Mouse (Mus musculus) lung, embryonic 15.5 days (tissue): ENCODE results near the gene Gprc5d. TPM values are rescaled to one million over a fixed set of nuclear protein-coding genes. Genes with fewer than 3 reads are reported as not detected.

ENCODE experiments used
- ATAC-seq: fragments of 200-750 bp; cut with Nextera tagmentation; 2 replicates; pipeline ENCODE4 v1.8.0; 2017; ENCODE audit warnings: moderate number of reproducible peaks, borderline replicate concordance; ENCODE audit not compliant: low FRiP score, low TSS enrichment; ENCODE audit errors: extremely low read depth
- H3K27ac ChIP-seq: fragments of 300-500 bp; sonication (generic); 2 replicates; pipeline ENCODE4 v1.5.1; 2015; ENCODE audit warnings: moderate library complexity, mild to moderate bottlenecking, inconsistent platforms
- H3K27me3 ChIP-seq: fragments of 300-500 bp; sonication (generic); 2 replicates; pipeline ENCODE4 v1.6.1; 2015; ENCODE audit warnings: inconsistent platforms
- H3K36me3 ChIP-seq: fragments of 300-500 bp; sonication (generic); 2 replicates; pipeline ENCODE4 v1.6.1; 2015; ENCODE audit warnings: inconsistent platforms
- H3K4me1 ChIP-seq: fragments of 300-500 bp; sonication (generic); 2 replicates; pipeline ENCODE4 v1.6.1; 2015; ENCODE audit warnings: inconsistent platforms
- H3K4me2 ChIP-seq: fragments of 300-500 bp; sonication (generic); 2 replicates; pipeline ENCODE4 v1.6.1; 2015; ENCODE audit warnings: inconsistent platforms, mild to moderate bottlenecking, moderate library complexity
- H3K4me3 ChIP-seq: fragments of 300-500 bp; sonication (generic); 2 replicates; pipeline ENCODE4 v1.5.1; 2015; ENCODE audit warnings: mild to moderate bottlenecking, inconsistent platforms
- H3K9ac ChIP-seq: fragments of 300-500 bp; sonication (generic); 2 replicates; pipeline ENCODE4 v1.6.1; 2015; ENCODE audit warnings: inconsistent platforms
- H3K9me3 ChIP-seq: fragments of 300-500 bp; sonication (generic); 2 replicates; pipeline ENCODE4 v1.6.1; 2016; ENCODE audit warnings: inconsistent platforms
- WGBS: fragments of 180-500 bp; shearing (Covaris S2); methylation state at CpG from one replicate; pipeline ENCODE4 v1.1.7; 2015; 5-methylcytosine and 5-hydroxymethylcytosine counted together
- polyA plus RNA-seq: library from polyadenylated mRNA; unstranded; fragments of >200 nt; fragmentation: Nextera tagmentation; extraction: Ambion mirVana; gene quantifications from 2 replicates; pipeline ENCODE4 v1.2.1, GENCODE M21; 2015

The Gprc5d gene
- not detected in 2 replicates for polyA plus RNA-seq

DNA sequence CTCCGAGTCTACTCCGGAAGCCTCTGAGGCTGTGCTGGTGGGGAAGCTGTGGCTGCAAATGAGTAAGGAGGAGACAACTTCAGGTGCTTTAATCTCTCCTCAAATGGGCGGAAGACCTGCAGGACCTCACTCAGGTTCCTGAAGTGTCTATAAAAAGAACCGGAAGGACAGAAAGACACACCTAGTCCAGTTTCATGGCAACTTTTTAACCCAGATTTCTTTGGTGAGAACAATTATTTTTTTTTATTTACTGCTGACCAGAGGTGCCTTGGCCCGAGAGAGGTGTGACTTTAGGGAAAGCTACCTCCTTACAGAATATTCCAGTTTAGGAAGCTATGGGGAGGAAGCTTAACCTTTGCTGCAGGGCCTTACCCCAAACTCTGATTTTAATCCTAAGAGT, at the start of gene Gprc5d:
Gprc5d (minus strand) TSS at position 101 of the 400 bp plus-strand sequence.
- Histone ChIP-seq H3K9me3 (no peaks in the 10 kb centered on the region), H3K9ac (no peak within 1 kb of the TSS), H3K27me3 (no peaks in the 10 kb centered on the region), H3K27ac (no peak within 1 kb of the TSS), H3K4me1 (no peaks in the 10 kb centered on the region), H3K36me3 (no peaks in the 10 kb centered on the region), H3K4me3 (no peak within 1 kb of the TSS), H3K4me2 (no peak within 1 kb of the TSS)
- ATAC-seq: no peak
- WGBS: 91% methylated on average over 5 of the region's 5 CpGs

DNA sequence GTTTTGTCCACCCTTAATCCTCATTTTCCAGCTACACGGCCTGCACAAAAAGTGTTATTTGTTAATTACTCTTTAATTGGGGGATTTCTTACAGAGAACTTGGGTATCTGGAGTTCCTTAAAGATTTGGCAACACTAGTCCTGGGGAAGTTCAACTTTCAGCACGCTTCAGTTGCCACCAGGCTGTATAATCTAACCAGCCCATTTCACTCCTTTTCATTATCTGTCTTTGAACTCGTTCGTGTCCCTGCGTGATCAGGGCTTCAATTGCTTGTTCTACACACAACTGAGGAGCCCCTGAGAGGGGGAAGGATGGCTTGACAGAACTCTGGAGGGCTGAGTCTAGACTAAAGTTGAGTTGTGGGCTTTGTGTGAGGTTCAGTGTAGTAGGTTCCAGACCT, 48.6 kb upstream of the Gprc5d start:
- WGBS: 58% methylated on average over 5 of the region's 5 CpGs
- H3K4me1 ChIP-seq: peaks cover 10% of the 10 kb centered on the region; the same call in 1 of the 2 replicates

DNA sequence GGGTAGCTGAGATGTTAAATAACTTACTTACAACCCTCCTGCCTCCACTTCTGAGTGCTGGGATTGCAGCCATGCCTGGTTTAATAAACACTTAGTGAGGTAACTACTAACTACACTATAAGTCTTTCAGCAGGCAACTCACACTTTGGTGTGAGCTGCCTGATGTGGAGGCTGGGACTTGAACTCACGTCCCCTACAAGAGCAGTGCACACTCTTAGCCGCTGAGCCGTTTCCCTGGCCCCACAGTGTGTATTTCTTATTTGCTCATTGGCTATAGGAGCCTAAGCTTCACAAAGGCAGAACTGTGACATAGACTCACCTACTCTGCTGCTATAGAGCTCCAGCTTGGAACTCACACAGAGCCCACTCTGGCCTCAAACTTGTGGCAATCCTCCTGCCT, 48.2 kb upstream of the Gprc5d start:
- no peak overlapping the region for H3K4me3 ChIP-seq
- no peak for ATAC-seq
- no peaks in the 10 kb centered on the region for H3K9me3 ChIP-seq
- H3K4me1 ChIP-seq: peaks cover 10% of the 10 kb centered on the region; the same call in 1 of the 2 replicates
- H3K27ac ChIP-seq: no peak overlapping the region
- H3K9ac ChIP-seq: no peak overlapping the region
- no peak overlapping the region for H3K4me2 ChIP-seq
- H3K27me3 ChIP-seq: no peaks in the 10 kb centered on the region
- WGBS: 86% methylated on average over 3 of the region's 3 CpGs
- no peaks in the 10 kb centered on the region for H3K36me3 ChIP-seq

More for the DNA sequence above, 48.6 kb upstream of the Gprc5d start:
- no peak for ATAC-seq
- Histone ChIP-seq H3K4me2 (peak overlapping the region; percentile 89; the same call in 1 of the 2 replicates), H3K9ac (no peak overlapping the region), H3K4me3 (no peak overlapping the region), H3K27me3 (no peaks in the 10 kb centered on the region), H3K27ac (no peak overlapping the region), H3K36me3 (no peaks in the 10 kb centered on the region), H3K9me3 (no peaks in the 10 kb centered on the region)

DNA sequence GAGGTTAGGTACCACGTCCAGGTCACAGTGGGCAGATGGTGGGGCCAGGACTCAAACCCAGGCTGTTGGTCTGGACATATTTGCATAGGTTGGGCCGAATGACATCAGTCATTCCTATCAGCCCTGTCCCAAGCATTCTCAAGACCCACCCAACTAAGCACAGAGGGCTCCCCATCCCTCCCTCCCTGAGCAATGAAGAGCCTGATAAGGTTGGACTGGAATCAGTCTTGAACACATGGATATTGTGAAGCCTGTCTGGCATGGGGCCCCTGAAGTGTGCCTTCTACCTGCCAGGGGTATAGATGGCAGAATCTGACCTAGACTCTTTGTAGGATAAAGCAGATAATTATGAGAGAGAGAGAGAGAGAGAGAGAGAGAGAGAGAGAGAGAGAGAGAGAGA, 47.6 kb upstream of the Gprc5d start:
- Histone ChIP-seq H3K27ac (no peak overlapping the region), H3K9ac (no peak overlapping the region), H3K27me3 (no peaks in the 10 kb centered on the region), H3K4me1 (peaks cover 10% of the 10 kb centered on the region; the same call in 1 of the 2 replicates), H3K4me3 (no peak overlapping the region), H3K4me2 (no peak overlapping the region), H3K9me3 (no peaks in the 10 kb centered on the region), H3K36me3 (no peaks in the 10 kb centered on the region)
- no peak for ATAC-seq
- WGBS: 64% methylated on average over 2 of the region's 2 CpGs

DNA sequence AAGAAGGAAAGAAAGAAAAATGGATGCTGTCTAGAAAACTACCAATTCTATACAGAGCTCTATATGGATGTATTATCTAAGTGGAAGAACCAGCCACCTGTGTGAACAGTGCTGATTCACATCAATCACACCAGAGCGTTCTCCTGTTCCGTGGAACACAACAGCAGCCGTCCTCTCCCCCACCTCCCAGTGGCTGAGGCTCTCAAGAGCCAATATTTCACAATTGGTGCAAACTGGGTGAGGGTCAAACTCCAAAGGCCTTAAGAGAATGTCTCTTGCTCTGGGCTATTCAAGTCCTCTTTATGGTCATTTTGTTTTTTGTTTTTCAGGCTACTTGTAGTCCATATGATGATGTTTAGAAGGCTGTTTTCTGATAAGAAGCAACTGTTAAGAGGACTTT, 47.1 kb upstream of the Gprc5d start:
- H3K4me1 ChIP-seq: peaks cover 10% of the 10 kb centered on the region; the same call in 1 of the 2 replicates
- no peaks in the 10 kb centered on the region for H3K27me3 ChIP-seq
- no peak overlapping the region for H3K27ac ChIP-seq
- 63% methylated on average over 3 of the region's 3 CpGs for WGBS
- H3K4me2 ChIP-seq: no peak overlapping the region
- no peaks in the 10 kb centered on the region for H3K9me3 ChIP-seq
- H3K4me3 ChIP-seq: no peak overlapping the region
- H3K36me3 ChIP-seq: no peaks in the 10 kb centered on the region
- no peak for ATAC-seq
- H3K9ac ChIP-seq: no peak overlapping the region

DNA sequence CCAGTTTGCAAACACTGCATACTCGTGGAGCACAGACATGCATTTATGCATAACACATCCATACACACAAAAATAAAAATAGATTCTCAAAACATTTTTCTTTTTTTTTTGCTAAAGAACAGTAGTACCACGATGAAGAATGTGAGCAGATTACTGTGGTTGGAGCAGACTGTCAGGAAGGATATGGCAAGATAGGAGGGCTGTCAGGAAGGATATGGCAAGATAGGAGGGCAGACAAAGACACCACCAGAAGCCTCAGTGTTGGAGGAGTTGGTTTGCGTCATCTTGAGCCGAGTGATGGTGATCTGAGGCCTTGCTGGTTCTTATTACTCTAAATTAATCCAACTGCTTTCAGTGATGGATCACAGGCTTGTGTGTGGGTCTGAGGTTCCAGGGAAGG, 44.8 kb upstream of the Gprc5d start:
- Histone ChIP-seq H3K27ac (no peak overlapping the region), H3K4me3 (no peak overlapping the region), H3K9me3 (no peaks in the 10 kb centered on the region), H3K9ac (no peak overlapping the region), H3K36me3 (no peaks in the 10 kb centered on the region), H3K27me3 (no peaks in the 10 kb centered on the region), H3K4me2 (no peak overlapping the region), H3K4me1 (0 out of 2 replicates have a peak, but pooled peaks cover 5% of the 10 kb centered on the region)
- 61% methylated on average over 4 of the region's 4 CpGs for WGBS
- ATAC-seq: no peak

DNA sequence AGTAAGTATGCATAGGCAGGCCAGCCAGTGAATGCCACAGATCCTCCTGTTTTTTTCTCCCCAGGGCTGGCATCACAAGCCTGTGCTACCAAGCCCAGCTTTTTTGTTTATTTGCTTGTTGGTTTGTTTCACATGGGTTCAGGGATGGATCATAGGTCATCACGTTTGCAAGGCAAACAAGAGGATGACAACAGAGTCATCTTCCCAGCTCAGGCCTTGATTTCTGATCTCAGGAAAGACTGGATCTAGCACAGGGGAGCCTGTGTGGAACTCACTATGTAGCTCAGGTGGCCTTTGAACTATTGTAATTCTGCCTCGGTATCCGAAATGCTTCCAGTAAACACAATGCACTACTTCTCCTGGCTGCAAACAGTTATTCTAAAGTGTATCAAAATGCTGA, 44.2 kb upstream of the Gprc5d start:
- H3K4me3 ChIP-seq: no peak overlapping the region
- no peaks in the 10 kb centered on the region for H3K9me3 ChIP-seq
- no peaks in the 10 kb centered on the region for H3K36me3 ChIP-seq
- H3K27ac ChIP-seq: no peak overlapping the region
- no peak for ATAC-seq
- 81% methylated on average over 3 of the region's 3 CpGs for WGBS
- no peak overlapping the region for H3K4me2 ChIP-seq
- 0 out of 2 replicates have a peak, but pooled peaks cover under 1% of the 10 kb centered on the region for H3K4me1 ChIP-seq
- no peaks in the 10 kb centered on the region for H3K27me3 ChIP-seq
- no peak overlapping the region for H3K9ac ChIP-seq

DNA sequence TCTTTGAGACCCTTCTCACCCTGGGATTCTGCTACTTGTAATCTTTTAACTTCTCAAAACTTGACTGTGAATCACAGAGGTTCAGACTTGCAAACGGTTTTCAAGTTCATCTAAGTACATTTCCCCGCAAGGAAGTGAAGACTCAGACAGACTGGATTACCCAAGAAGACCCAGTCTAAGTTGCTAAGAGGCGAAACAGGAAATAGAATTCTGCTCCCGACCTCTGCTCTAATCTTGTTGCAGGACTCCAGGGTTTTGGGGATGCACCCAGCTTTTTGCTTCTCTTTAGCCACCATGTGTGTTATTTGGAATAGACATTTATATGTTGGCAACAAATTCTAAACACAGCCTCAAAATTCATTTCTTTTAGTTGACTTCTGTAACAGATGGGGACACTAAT, 43.3 kb upstream of the Gprc5d start:
- Histone ChIP-seq H3K36me3 (no peaks in the 10 kb centered on the region), H3K27ac (no peak overlapping the region), H3K9me3 (no peaks in the 10 kb centered on the region), H3K4me3 (no peak overlapping the region), H3K9ac (no peak overlapping the region), H3K4me2 (no peak overlapping the region), H3K4me1 (no peaks in the 10 kb centered on the region), H3K27me3 (no peaks in the 10 kb centered on the region)
- no peak for ATAC-seq
- WGBS: 61% methylated on average over 4 of the region's 4 CpGs

DNA sequence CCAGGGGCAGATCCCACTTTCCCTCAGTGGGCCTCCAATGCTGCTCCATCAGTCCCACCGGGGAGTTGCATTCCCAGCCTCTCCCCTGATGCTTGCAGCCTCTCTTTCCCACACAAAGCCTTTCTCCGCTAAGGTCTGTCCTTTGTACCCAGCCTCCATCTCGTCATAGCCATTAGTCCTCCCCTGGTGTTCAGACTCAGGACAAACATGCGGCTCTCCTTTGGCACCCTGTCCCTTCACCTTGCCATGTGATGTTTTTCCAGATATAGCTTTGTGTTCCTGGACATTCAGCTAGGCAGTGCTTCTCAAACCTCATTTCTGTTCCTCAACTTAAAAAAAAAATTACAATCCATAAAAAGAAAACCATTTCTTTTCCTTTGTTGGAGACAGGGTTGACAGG, 40.4 kb upstream of the Gprc5d start:
- Histone ChIP-seq H3K4me3 (no peak overlapping the region), H3K27me3 (no peaks in the 10 kb centered on the region)
- 65% methylated on average over 4 of the region's 4 CpGs for WGBS

DNA sequence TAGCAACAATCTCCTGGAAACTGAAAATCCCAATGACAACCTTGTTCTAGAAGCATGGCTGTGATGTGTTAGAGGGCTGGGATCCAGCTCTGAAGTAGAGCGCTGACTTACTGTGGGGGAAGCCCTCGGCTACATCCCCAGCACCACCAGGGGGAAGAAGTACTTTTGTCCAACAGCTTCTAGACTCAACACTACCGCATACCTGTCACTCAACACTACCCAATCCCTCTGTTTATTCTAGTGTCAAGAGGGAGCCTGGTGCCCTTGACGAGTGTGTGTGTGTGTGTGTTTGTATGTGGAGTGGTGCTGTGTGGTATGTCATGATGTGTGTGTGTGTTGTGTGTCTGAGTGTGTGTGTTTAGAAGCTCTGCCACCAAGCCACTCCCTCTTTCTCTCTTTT, 39.4 kb upstream of the Gprc5d start:
- no peaks in the 10 kb centered on the region for H3K27me3 ChIP-seq
- no peak overlapping the region for H3K9ac ChIP-seq
- no peaks in the 10 kb centered on the region for H3K4me1 ChIP-seq
- H3K9me3 ChIP-seq: no peaks in the 10 kb centered on the region
- no peaks in the 10 kb centered on the region for H3K36me3 ChIP-seq
- H3K4me2 ChIP-seq: no peak overlapping the region
- 0 out of 2 replicates have a peak, but pooled peaks have one; percentile 31 for ATAC-seq
- H3K4me3 ChIP-seq: no peak overlapping the region
- no peak overlapping the region for H3K27ac ChIP-seq
- WGBS: 32% methylated on average over 4 of the region's 4 CpGs

More for the DNA sequence above, 40.4 kb upstream of the Gprc5d start:
- no peak for ATAC-seq
- Histone ChIP-seq H3K36me3 (no peaks in the 10 kb centered on the region), H3K27ac (no peak overlapping the region), H3K9ac (no peak overlapping the region), H3K9me3 (no peaks in the 10 kb centered on the region), H3K4me1 (no peaks in the 10 kb centered on the region), H3K4me2 (no peak overlapping the region)

DNA sequence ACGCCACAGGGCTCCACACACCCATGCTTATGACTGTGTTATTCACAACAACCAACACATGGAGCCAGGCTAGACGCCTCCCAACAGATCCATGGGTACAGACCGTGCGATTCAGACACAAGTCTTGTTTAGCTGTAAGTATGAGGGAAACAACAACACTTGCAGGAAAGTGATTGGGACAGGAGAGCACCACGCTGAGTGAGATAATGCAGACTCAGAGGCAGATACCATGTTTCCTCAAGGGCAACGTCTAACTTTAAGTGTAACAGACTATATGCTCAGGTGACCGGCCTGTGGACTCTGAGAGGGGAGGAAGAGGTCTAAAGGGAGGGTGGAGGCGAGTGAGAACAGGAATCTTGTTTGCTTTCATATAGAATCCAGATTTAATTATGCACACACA, 38.5 kb upstream of the Gprc5d start:
- H3K27me3 ChIP-seq: no peaks in the 10 kb centered on the region
- H3K36me3 ChIP-seq: no peaks in the 10 kb centered on the region
- H3K9ac ChIP-seq: no peak overlapping the region
- H3K4me1 ChIP-seq: no peaks in the 10 kb centered on the region
- no peak overlapping the region for H3K27ac ChIP-seq
- H3K9me3 ChIP-seq: no peaks in the 10 kb centered on the region
- 63% methylated on average over 8 of the region's 8 CpGs for WGBS
- no peak for ATAC-seq
- no peak overlapping the region for H3K4me2 ChIP-seq
- H3K4me3 ChIP-seq: no peak overlapping the region

DNA sequence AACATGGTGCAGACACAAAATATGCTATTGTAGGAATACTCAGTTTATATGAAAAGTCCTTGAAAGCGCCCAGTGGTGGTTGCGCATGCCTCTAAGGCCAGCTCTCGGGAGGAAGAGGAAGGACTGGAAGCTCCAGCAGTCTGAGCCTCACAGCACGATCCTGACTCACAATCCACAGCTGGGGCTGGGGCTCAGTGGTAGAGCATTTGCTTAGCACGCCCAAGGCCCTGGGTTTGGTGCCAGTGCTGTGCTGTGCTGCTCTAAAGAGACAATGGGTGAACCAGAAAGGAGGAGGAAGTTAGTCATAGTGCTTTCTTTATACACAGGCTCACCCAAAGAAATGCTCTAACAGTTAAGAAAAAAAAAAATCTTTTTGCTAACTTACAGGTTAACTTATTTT, 35.6 kb upstream of the Gprc5d start:
- Histone ChIP-seq H3K27ac (no peak overlapping the region), H3K9me3 (no peaks in the 10 kb centered on the region), H3K4me2 (no peak overlapping the region), H3K27me3 (no peaks in the 10 kb centered on the region), H3K4me3 (no peak overlapping the region), H3K36me3 (no peaks in the 10 kb centered on the region), H3K9ac (no peak overlapping the region), H3K4me1 (no peaks in the 10 kb centered on the region)
- no peak for ATAC-seq
- 74% methylated on average over 5 of the region's 5 CpGs for WGBS

DNA sequence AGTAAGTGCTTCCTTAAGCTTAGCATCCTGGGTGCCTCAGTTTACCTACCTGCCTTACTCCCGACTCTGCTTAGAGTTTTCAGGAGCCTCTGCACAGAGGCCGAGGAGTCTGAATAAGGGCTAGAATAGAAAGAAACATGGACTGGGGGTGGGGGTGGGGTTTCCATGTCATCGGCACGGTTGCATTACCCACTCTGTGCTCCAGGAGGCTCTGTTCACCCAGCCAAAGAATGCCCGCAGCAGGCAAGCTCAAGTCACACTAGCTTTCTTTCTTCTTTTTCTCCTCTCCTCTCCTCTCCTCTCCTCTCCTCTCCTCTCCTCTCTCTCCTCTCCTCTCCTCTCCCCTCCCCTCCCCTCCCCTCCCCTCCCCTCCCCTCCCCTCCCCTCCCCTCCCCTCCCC, 32.2 kb upstream of the Gprc5d start:
- Histone ChIP-seq H3K4me2 (no peak overlapping the region), H3K9me3 (no peaks in the 10 kb centered on the region), H3K9ac (no peak overlapping the region), H3K27ac (no peak overlapping the region), H3K4me1 (no peaks in the 10 kb centered on the region), H3K27me3 (no peaks in the 10 kb centered on the region), H3K4me3 (no peak overlapping the region), H3K36me3 (no peaks in the 10 kb centered on the region)
- no peak for ATAC-seq
- WGBS: 32% methylated on average over 5 of the region's 5 CpGs
